Mouse (Mus musculus) heart, adult 2 months (tissue): ENCODE measurements around the gene Dexi. TPM values are rescaled to one million over a fixed set of nuclear protein-coding genes. Genes with fewer than 3 reads are reported as not detected.

Experiments used
- DNase-seq, 2 experiments: peaks; one replicate each; pipeline ENCODE4 v3.0.0; 2021
- H3K27ac ChIP-seq: fragments of 200-600 bp; 2 replicates; pipeline ENCODE4 v1.8.1; 2022
- H3K27me3 ChIP-seq: fragments of 200-500 bp; 2 replicates; pipeline ENCODE4 v1.6.1; 2012; ENCODE audit warnings: mild to moderate bottlenecking, low read length, inconsistent platforms, mixed read lengths; ENCODE audit not compliant: control insufficient read depth, insufficient read depth
- H3K36me3 ChIP-seq: fragments of 200-500 bp; 2 replicates; pipeline ENCODE4 v1.6.1; 2012; ENCODE audit warnings: low read length, inconsistent platforms; ENCODE audit not compliant: control insufficient read depth, insufficient read depth
- H3K4me1 ChIP-seq: fragments of 200-500 bp; 2 replicates; pipeline ENCODE4 v1.6.1; 2011; ENCODE audit warnings: low read length; ENCODE audit not compliant: control insufficient read depth, insufficient read depth
- H3K4me3 ChIP-seq: fragments of 200-600 bp; 2 replicates; pipeline ENCODE4 v1.8.1; 2022
- H3K79me2 ChIP-seq: fragments of 200-500 bp; replicated peaks from 2 replicates; pipeline ENCODE4 v1.6.1; 2012; ENCODE audit warnings: mild to moderate bottlenecking, inconsistent platforms, low read length, moderate library complexity, mixed read lengths; ENCODE audit not compliant: control insufficient read depth, insufficient read depth
- H3K9ac ChIP-seq: fragments of 200-500 bp; 2 replicates; pipeline ENCODE4 v1.6.1; 2012; ENCODE audit warnings: low read depth, mild to moderate bottlenecking, control low read depth, inconsistent platforms, low read length, mixed read lengths
- CTCF ChIP-seq: fragments of 200-600 bp; IDR thresholded peaks from 2 replicates; pipeline ENCODE4 v1.8.1; 2022; ENCODE audit warnings: antibody characterized with exemption, mild to moderate bottlenecking, moderate library complexity
- EP300 ChIP-seq: fragments of 200-500 bp; IDR thresholded peaks from 2 replicates; pipeline ENCODE4 v1.6.1; 2011; ENCODE audit warnings: low read depth, low read length, control low read depth; ENCODE audit not compliant: insufficient read depth
- POLR2A ChIP-seq: fragments of 200-500 bp; IDR thresholded peaks from 2 replicates; pipeline ENCODE4 v1.6.1; 2011; ENCODE audit warnings: mild to moderate bottlenecking, low read depth, low read length, control low read depth; ENCODE audit not compliant: insufficient read depth
- WGBS: fragments of 180-500 bp; shearing (Covaris S2); methylation state at CpG from one replicate; pipeline ENCODE4 v1.1.7; 2018; 5-methylcytosine and 5-hydroxymethylcytosine counted together
- intact Hi-C: fragments of 180-260 bp; cut with DNase I; formaldehyde crosslinking; loops from one replicate; pipeline ENCODE4 v1.15.1; 2025
- polyA plus RNA-seq: library from polyadenylated mRNA; depleted of rRNA; stranded (reverse); fragments of >200 nt; gene quantifications from 2 replicates; pipeline ENCODE4 v1.2.3, GENCODE M21; 2012
- total RNA-seq, 2 experiments: library from RNA; stranded (reverse); gene quantifications; 2 replicates each; pipeline ENCODE4 v1.2.3; 2021

Gene Dexi
- total and polyA plus RNA-seq, 3 experiments, result 32.1 to 65.5 (median 41.1) TPM

DNA sequence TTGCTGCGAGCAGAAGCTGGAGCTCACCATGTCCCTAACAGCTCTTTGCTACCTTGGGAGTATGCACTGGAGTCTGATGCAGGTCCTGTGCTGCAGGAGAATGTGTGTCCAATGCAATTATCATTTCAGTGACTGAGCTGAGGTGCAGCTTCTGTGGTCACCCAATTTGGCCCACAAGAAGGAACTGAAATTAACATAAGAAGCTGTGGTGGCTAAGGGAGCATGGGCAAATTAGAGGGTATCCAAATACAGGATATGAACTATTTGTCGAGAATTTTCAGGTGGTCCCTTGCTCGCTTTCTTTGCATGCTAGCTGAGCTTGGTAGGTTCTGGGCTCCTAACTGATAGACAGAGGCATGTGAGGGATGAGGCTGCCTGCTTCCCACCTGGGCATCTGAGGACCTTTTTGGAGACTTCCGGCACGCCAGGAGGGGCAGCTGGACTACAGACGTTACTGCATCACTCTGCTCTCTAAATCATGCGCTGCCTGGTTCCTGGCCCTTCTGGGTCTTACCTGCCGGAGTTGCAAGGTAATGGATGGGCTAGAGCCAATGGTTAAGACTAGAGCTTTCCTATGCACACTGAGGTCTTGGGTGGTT lies 54.9 kb downstream of the Dexi start:
- H3K79me2 ChIP-seq, result no peaks in the 10 kb centered on the region
- H3K27me3 ChIP-seq, result no peaks in the 10 kb centered on the region; the same call in 1 of the 2 replicates
- H3K27ac ChIP-seq, result no peak overlapping the region
- 83% methylated on average over 8 of the region's 8 CpGs for WGBS
- TF ChIP-seq CTCF, result no peak
- no peak for TF ChIP-seq POLR2A
- no peak for TF ChIP-seq EP300
- H3K4me3 ChIP-seq, result no peak overlapping the region
- peaks cover 2% of the 10 kb centered on the region; the same call in 1 of the 2 replicates for H3K4me1 ChIP-seq
- no peak overlapping the region for H3K9ac ChIP-seq
- no peak for DNase-seq
- no peaks in the 10 kb centered on the region for H3K36me3 ChIP-seq
- intact Hi-C loops, result no loop called here

DNA sequence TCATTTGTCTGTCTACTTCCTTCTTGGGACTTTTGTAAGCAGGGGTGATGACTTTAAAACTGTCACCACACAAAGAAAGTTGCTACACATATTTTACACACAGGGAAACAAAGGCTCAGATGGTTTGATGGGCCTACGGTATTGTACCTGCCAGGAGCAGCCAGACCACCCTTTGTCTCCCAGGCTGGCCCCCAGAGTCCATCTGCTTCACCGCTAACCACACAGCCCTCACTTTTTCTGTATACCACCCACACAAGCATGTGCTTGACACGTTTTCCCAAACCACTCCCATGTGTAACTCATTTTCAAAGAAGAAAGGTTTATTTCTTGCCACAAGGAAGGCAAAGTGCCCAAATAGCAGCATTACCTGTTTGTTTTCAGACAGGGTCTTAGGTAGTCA lies 55.9 kb downstream of the Dexi start:
- Histone ChIP-seq H3K36me3 (no peaks in the 10 kb centered on the region), H3K27ac (no peak overlapping the region), H3K4me3 (no peak overlapping the region), H3K4me1 (peaks cover 2% of the 10 kb centered on the region; the same call in 1 of the 2 replicates), H3K9ac (no peak overlapping the region), H3K27me3 (no peaks in the 10 kb centered on the region; the same call in 1 of the 2 replicates), H3K79me2 (no peaks in the 10 kb centered on the region)
- no peak for DNase-seq
- intact Hi-C loops, result no loop called here
- TF ChIP-seq CTCF, result no peak
- TF ChIP-seq POLR2A, result no peak
- TF ChIP-seq EP300, result no peak
- 63% methylated on average over 3 of the region's 3 CpGs for WGBS

DNA sequence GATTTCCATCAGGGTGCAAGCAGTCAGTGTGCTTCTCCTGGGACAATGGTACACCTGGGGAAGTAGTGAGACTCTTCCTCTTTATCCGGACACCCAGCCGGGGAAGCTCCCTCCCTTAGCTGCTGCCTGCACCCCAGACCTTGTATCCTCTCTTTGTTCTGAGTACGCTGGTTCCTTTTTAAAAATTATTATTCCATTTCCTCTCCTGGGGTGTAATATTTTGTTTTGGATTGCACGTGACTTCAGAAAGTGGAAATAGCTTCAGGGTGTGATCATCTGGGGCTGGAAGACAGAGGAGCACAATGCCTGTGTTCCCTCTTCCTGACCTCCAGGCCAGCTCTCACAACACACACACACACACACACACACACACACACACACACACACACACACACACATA lies 60.5 kb downstream of the Dexi start:
- intact Hi-C loops, result no loop called here
- TF ChIP-seq EP300 (no peak), POLR2A (no peak), CTCF (no peak)
- DNase-seq, result no peak
- Histone ChIP-seq H3K79me2 (no peaks in the 10 kb centered on the region), H3K27ac (no peak overlapping the region), H3K4me3 (no peak overlapping the region), H3K27me3 (no peaks in the 10 kb centered on the region), H3K4me1 (no peaks in the 10 kb centered on the region), H3K9ac (no peak overlapping the region), H3K36me3 (no peaks in the 10 kb centered on the region)
- 31% methylated on average over 4 of the region's 4 CpGs for WGBS

- H3K27me3 ChIP-seq, result no peaks in the 10 kb centered on the region
- no peaks in the 10 kb centered on the region for H3K36me3 ChIP-seq
- DNase-seq, result no peak
- no peak within 1 kb of the TSS for H3K27ac ChIP-seq
- TF ChIP-seq EP300 (no peak), POLR2A (no peak), CTCF (no peak)
- H3K79me2 ChIP-seq, result no peaks in the 10 kb centered on the region
- no peak within 1 kb of the TSS for H3K9ac ChIP-seq
- intact Hi-C loops, result no loop called here
- H3K4me1 ChIP-seq, result no peaks in the 10 kb centered on the region
- H3K4me3 ChIP-seq, result no peak within 1 kb of the TSS
- WGBS, result 69% methylated on average over 5 of the region's 5 CpGs
These were observed 63.0 kb downstream of the Dexi start, which contains the start of gene Ciita for GRCm38 (mm10) chr16:10479857-10480256. Ciita (plus strand) TSS chr16:10480059.

DNA sequence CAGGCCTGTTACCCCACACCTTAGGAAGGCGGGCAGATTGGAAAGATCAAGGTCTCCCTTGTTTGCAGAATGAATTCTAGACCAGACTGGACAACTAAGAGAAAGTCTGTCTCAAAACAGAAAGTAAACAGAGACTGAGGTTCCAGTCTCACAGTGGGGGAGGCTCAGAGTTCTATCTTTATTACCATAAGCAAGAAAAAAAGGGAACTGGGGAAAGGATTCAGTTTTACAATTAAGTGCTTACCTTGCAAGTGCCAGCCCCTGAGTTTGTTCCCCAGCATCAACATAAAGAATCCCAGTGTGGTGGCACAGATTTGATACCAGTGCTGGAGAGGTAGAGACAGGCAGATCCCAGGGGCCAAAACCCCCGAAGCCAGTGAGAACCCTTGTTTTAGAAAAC lies 66.9 kb downstream of the Dexi start:
- H3K27me3 ChIP-seq, result no peaks in the 10 kb centered on the region
- DNase-seq, result no peak
- no peaks in the 10 kb centered on the region for H3K4me1 ChIP-seq
- H3K4me3 ChIP-seq, result no peak overlapping the region
- H3K79me2 ChIP-seq, result no peaks in the 10 kb centered on the region
- 62% methylated on average over 2 of the region's 2 CpGs for WGBS
- no peak for TF ChIP-seq CTCF
- no peak for TF ChIP-seq EP300
- TF ChIP-seq POLR2A, result no peak
- no peak overlapping the region for H3K27ac ChIP-seq
- intact Hi-C loops, result no loop called here
- H3K36me3 ChIP-seq, result no peaks in the 10 kb centered on the region
- no peak overlapping the region for H3K9ac ChIP-seq

GRCm38 (mm10) chr16:10474956-10475355 lies 67.9 kb downstream of the Dexi start:
- no peak for DNase-seq
- TF ChIP-seq CTCF, result no peak
- TF ChIP-seq EP300, result no peak
- TF ChIP-seq POLR2A, result no peak
- no peak overlapping the region for H3K27ac ChIP-seq
- H3K36me3 ChIP-seq, result no peaks in the 10 kb centered on the region
- no peaks in the 10 kb centered on the region for H3K27me3 ChIP-seq
- H3K4me3 ChIP-seq, result no peak overlapping the region
- H3K9ac ChIP-seq, result no peak overlapping the region
- no peaks in the 10 kb centered on the region for H3K4me1 ChIP-seq
- no peaks in the 10 kb centered on the region for H3K79me2 ChIP-seq
- intact Hi-C loops, result no loop called here
- 75% methylated on average over 3 of the region's 3 CpGs for WGBS
